Mouse (Mus musculus): Measurements from ENCODE around the gene Fam71a.

GRCm38 (mm10) chr1:191205791-191206190 lies 41.2 kb upstream of the Fam71a start:
- TF ChIP-seq POLR2A (IDR thresholded peaks at IDR 0.05; ENCODE audit: insufficient read depth, low read depth, low read length) (no peak), CTCF (IDR thresholded peaks at IDR 0.05) (no peak)

Measured in heart, adult 2 months (tissue).